Mouse (Mus musculus) frontal cortex, postnatal 10 days (tissue): Measurements from ENCODE around the gene Hook2.

Source experiments
- DNase-seq, 2 experiments: peaks; one replicate each; pipeline ENCODE4 v3.0.0; 2022; ENCODE audit warnings: low spot score in 2 of 2, mixed read lengths in 1 of 2

Gene Hook2

GRCm38 (mm10) chr8:84990349-84990748 is at the start of gene Hook2:
TSS of gene Hook2 (plus strand) at chr8:84990603.
- peak; percentile 94 to 96 for DNase-seq

- no peak for DNase-seq
These were observed 46.7 kb upstream of the Hook2 start for GRCm38 (mm10) chr8:84943699-84944098.

DNA sequence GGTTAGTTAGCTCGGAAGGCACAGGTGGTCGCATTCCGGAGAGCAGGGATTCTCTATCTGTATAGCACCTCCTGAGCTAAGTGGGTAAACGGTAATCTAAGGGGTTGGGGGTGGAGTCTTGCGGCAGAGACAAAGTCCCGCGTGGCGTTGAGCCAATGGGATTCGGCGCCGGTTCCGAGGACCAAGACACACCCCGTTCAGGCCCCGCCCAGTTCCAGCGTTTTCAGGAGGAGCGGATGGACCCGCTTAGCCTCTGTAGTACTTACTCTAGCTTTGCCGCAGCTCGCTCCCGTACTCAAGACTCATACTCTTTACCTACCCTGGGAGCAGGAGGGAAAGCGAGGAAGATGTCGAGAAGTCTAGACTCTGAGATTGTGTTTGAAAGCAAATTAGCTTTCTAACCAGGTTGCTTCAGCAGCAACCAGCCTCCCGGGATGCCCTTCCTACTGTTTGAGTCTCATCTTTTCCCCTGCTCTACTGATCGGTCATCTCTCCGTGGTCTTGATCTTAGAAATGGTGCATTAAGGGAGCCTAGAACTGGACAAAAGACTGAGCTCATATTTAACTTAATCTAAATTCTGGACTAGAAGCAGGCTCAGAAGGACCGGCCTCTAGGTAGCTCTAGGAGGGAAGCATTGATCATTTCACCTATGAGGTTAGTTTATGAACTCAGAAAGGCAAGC is 45.8 kb upstream of the Hook2 start:
- DNase-seq: peak; percentile 62 to 66

DNA sequence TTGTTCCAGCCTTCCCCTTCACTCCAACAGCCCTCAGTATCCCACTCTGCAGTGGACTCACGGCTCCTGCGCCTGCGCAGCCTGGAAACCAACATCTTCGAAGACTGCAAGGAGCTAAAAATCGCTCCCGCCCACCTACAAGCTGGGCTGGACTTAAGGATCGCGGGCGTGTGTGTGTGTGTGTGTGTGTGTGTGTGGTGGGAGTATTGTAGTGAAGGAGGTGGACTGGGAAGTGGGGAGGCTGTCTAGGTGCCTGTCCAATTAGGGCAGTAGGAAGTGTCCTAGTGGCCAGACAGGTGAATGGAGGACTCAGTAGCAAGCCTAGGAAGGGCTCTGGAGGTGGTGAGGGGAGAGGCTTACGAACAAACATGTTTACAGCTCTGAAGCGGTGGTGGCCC is 45.2 kb upstream of the Hook2 start:
- peak; percentile 69 to 78 for DNase-seq

DNA sequence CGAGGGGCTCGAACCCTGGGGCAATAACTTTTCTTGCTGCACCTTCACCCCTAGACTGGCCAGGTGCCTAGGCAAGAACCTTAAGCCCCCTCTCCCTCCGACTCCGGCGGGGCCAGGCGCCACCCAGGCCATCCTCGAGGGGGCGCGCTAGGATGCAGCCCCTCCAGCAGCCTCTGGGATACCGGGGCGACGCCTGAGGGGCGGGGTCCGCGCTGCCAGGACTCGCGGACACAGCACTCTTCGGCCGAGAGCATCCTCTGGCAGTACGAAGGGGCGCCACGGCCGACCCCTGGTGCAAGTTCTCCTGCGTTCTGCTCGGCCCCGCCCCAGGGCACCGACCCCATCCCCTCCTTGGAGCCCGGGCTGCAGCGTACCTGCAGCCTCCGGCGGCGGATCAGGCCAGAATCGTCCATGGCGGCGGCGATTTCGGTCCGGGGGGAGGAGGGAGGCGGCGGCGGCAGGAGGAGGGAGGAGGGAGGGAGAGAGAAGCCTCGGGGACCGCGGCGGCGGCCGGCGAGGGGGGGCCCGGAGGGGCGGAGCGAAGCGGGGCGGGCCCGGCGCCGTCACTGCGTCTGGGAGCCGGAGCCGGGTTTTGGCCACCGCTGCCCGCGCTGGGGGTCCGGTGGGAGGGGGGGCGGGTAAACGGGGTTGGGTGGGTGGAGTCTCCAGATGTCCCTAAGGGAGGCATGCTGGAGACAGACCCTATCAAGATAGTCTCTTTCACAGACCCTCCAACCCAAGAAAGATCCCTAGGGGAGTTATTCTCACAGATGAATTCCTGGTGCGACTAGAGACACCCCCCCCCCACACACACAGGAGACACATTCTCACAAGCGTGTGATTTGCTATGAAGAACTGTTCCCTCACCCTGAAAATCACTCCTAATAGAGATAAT is 44.5 kb upstream of the Hook2 start:
- DNase-seq: peak in 1 of 2 experiments; percentile 58

DNA sequence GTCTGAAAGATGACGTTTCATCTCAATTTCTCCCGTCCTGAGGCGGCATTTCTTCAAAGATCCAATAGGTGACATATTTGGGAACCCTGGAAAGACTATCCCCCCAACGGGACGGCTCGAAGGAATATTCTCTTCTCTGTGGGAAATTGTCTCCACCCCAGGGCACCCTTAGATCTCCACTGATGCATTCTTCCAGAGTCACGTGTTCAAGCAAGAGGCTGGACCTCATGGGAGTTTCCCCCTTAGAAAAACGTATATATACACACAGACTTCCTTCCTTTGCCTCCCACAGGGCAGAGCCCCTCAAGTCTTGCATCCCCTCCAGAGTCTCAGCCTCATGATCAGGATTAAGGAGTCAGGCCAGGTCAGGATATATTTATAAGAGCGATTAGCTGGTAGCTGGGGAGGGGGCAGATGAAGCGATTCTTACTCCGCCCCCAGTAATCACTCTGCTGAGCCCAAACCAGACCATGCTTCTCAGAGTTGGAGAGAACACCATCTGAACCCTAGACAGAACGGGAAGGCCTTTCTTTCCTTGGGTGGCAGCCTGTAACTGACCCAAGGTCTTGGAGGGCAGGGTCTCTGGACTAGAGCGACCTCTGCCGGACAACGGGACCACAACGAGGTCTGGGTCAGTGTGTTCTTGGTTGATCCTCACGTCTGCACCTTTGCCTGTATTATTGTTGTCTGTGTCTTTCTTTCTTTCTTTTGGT is 43.7 kb upstream of the Hook2 start, which contains the start of gene Rtbdn:
Gene Rtbdn (plus strand): TSS at position 464 of the 713 bp plus-strand sequence.
- DNase-seq: no peak

GRCm38 (mm10) chr8:84947241-84947545 is 43.2 kb upstream of the Hook2 start:
- DNase-seq: no peak

- no peak for DNase-seq
These were observed 40.6 kb upstream of the Hook2 start for GRCm38 (mm10) chr8:84949753-84950152.

GRCm38 (mm10) chr8:84952612-84953255 is 37.7 kb upstream of the Hook2 start:
- DNase-seq: no peak

- peak in 1 of 2 experiments; percentile 58 for DNase-seq
These were observed 33.6 kb upstream of the Hook2 start for GRCm38 (mm10) chr8:84956768-84957167.

DNA sequence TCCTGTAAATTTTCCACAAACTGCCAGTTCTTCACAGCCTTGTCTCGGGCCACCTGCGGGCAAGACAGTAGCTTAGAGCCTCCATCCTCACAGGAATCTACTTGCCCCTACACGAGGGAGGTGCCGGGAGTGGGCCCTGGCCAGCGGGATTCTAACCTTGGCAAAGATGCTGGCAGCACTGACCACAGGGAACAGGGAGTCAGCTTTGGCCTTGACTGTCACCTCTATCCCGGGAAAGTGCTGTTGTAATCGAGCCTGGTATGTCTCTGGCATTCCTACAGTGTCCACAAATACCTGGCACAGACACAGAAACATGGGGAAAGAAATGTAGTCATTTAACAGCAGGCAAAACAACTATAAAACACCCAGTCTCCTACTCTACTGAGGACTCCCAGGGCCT is 30.6 kb upstream of the Hook2 start:
- no peak for DNase-seq

DNA sequence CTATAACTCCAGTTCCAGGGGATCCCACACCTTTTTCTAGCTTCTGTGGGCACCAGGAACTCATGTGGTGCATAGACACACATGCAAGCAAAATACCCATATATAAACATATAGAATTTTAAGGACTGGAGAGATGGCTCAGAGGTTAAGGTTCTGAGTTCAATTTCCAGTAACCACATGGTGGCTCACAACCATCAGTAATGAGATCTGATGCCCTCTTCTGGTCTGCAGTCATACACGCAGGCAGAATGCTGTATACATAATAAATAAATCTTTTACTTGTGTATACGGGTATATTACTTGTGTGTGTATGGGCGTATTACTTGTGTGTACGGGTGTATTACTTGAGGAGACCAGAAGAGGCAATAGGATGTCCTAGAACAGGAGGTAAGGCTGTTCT is 26.5 kb upstream of the Hook2 start:
- DNase-seq: no peak

DNA sequence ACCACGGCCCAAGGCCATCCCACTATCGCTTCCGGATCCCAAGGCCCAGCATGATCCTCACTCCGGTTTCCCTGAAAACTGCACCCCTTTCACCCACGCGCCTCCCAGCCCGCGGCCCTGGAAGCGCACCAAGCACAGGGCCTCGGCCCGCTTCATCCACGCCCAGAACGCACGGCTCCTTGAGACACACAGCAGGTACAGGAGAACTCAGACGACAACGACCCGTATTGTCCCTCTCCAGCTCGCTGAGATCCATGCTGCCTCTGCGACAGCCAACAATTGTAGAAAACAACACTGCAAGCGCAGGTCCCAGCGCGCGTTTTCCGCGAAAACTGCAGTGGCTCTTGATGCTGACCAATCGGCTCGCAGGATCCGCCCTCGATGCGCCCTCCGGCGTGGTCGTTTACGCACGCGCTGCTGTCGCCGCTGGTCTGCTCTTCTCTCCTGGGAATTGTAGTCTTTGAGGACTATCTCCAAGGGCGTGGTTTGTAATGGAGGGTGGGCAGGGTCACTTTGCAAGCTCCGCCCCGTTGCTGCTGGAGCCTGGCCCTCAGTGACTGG is 24.6 kb upstream of the Hook2 start:
- peak; percentile 92 for DNase-seq

DNA sequence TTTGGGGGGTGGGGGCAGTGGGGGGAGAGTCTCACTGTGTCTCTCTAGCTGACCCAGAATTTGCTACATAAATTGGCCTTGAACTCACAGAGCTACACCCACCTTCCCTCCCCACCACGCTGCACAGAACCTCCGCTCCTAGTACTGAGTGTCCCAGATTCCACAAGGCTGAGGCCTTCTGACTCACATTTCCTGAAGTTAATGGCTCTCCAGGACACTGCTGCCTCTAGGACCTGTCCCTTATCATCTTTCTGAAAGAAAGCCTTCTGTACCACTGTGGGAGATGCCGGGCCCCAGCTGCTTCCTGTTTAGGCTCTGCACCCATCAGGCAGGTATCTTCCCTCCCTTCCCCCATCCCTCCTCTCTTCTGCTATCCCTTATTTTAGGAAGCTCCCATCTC is 23.8 kb upstream of the Hook2 start:
- no peak for DNase-seq

DNA sequence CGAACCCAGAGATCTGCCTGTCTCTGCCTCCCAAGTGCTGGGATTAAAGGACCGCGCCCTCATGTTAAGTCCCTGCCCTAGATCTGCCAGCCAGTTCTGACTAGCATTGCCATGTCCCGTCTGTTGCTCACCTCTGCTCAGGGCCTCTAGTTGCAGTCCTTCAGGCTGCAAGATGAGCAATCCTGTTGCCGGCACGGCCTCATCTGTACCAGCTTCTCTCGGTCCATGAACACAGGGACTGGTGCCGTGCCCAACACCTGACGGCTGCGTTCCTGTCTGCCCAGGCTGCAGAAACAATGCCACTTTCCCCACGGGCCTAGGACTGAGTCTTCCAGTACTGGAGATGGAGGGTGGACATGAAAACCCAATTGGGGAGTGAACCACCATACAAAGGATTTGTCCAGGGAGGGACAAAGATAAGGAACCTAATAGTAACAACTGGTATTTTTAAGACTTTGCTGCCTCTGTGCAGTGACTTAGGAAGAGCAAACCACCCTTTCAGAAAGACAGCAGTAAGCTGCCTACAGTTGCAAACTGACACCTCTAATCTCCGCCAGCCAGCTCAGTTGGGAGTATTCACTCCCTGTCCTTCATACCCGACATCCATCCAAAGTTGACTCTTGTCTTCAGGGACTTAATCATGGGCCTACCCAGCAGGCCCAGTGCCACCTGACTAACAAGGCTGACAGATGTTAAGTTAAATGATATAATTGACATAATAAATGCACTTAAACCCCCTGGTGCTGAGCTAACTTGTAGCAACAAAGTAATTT is 22.7 kb upstream of the Hook2 start:
- DNase-seq: no peak

DNA sequence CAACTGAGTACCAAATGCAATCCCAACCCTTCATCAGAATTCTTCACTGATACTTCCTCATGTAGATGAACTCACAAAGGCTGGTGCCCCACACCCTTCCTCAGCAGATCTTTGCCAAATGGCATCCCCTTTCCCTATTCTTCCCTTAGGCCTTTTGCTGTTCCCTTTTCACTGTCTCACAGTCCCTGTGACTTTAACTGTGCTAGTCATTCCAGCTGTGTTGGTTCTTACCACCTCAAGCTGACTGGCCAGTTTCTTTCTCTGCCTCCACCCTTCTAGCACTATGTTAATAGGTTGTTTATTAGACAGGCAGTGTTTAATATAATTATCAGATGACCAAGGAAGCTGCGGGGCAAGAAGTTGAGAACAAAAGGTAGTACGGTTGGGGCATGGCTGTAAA is 21.8 kb upstream of the Hook2 start:
- DNase-seq: no peak

DNA sequence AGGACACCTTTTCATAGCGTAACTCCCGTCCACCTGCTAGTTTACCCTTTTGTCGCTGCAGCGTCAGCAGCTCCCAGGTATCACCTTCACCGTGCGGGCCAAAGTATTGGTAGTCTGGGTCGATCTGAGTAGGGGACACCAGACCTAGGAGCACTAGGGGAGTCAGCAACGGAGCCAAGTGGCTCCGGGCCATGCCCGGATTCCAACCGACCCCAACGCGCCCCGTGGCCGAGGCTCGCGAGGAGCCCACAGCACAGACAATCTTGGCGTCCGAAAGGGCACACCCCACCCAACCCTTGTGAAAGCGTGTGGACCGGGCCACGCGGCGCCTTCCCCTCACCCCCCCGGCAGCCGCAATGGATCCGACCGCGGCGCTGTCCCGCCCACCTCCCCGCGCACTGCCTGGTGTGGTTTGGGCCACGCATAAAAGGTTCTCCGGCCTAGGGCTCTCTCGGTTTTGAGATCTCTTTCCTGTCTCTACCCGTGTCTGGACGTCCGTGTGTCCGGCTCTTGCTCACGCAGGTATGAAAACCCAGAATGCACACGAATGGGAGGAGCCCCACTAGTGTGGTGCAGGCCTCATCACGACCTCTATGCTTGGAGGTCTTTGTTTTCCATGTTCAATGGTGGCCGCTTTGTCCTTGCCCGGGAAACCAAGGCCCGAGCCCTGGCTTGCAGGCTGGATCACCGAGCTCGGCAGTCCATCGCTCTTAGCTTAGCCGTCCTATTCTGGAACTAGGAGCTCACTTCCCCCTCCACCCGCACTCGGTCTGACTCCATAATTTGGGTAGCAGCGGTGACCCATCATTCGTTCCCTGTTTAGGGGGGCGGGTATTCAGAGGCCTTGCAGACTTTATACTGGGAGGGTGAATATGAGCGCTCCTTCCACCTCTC is 20.9 kb upstream of the Hook2 start, which contains the start of the genes Gm49661, Prdx2 and Rnaseh2a:
Gene Gm49661 (minus strand): TSS at position 193 of the 894 bp plus-strand sequence.
Gene Prdx2 (plus strand): TSS at position 347 of the 894 bp plus-strand sequence.
Gene Rnaseh2a (minus strand): TSS at position 527 of the 894 bp plus-strand sequence.
- DNase-seq: peak in 1 of 2 experiments; percentile 49

DNA sequence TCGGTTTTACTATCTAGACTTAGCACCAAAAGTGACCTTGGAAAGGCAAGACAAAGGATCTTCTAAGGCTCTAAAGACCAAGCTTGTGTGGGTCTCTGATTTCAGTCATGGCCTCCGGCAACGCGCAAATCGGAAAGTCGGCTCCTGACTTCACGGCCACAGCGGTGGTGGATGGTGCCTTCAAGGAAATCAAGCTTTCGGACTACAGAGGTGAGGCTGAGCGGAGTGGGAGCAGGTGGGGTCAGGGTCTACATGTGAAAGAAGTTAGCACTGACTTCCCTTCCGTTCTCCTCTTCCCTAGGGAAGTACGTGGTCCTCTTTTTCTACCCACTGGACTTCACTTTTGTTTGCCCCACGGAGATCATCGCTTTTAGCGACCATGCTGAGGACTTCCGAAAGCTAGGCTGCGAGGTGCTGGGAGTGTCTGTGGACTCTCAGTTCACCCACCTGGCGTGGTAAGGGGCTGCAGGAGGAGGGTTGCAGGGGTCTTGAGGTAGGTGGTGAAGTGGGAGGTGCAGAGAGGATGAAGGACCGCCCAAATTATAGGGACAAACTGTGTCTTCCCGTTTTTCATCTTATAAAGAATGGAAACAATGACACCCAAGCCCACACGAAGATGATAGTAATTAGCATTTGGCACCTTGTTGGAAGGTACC is 20.1 kb upstream of the Hook2 start:
- no peak for DNase-seq

DNA sequence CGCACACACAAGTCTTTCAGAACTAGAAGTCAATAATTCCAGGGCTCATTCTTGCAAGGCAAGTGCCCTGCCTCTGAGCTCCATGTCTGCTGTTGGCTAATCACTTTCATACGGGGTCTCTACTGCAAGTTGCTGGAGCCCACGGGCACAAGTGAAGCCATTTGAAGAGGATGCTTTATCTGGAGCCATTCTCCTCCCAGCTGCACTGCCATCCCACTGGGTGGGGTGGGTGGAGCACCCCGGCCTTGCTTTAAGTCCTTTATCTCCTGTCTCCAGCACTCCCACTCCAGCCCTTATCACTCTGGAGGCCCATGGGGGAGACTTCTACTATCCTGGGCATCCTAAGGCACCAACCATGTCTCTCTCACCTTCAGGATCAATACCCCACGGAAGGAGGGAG is 19.5 kb upstream of the Hook2 start:
- DNase-seq: no peak
